Mouse (Mus musculus): ENCODE data around the gene Shc4.

- TF ChIP-seq POLR2A (IDR thresholded peaks at IDR 0.05; ENCODE audit: insufficient read depth, low read depth, low read length): no peak
- no peak for TF ChIP-seq CTCF (IDR thresholded peaks at IDR 0.05)
- TF ChIP-seq EP300 (IDR thresholded peaks at IDR 0.05; ENCODE audit: insufficient read depth, low read depth, low read length): no peak
These were observed 31.9 kb downstream of the Shc4 start for GRCm38 (mm10) chr2:125692010-125692409.

Data from heart, adult 2 months (tissue).